In the genomic region with DNA sequence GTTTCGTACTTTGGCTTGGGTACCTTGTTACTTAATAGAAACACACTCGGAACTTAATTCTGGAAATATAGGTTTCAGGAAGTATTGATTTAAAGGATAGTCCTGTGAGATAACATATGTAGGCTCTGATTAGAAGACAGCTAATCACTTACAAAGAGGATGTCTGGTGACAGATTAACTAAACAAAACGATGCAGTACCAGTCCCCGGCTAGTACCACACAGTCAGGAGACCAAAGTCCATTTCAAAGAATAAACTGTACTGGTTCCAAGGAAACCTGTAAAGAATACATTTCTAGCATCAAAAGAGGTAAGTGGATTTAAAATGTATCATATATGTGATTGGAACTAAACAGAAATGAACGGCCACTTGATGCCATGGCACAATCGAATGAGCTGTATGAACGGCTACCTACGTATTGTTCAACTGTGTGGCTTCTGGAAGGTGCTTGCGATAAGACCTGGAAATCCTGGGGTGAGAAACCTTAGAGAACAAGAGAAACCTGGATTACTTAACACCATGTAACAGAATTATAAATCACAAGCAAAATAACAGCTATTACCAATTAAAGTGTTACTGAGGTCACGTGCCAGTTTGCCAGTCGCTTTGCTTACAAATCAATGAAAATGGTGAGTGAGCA, we compare ENCODE assay signal across 29 mouse cellular contexts. TPM values are rescaled to one million over a fixed set of nuclear protein-coding genes. Genes with fewer than 3 reads are reported as not detected.
DNase-seq lines count a peak whose midpoint lies in the region; ATAC-seq lines count a peak whose summit lies in the region.
"Had no signal": no experiment of that assay in that cellular context is flagged by ENCODE, and none has a peak within 500 bp of the region (broad histone marks: within the 10 kb centered on the region; RNA-seq: fewer than 3 reads in every experiment).

A gene (plus strand): TSS at position 220 of the 639 bp plus-strand sequence.

- DNase-seq in kidney, postnatal 36 days: peak; percentile 2 to 10
- DNase-seq in kidney, postnatal 10 days: no peak
- no peak for DNase-seq in large intestine, adult 2 months (ENCODE audit: low read depth, low spot score)
- DNase-seq in heart, embryonic 10.5 days (ENCODE audit: low spot score): no peak
- DNase-seq in hindbrain, embryonic 14.5 days (ENCODE audit: low spot score): no peak
- DNase-seq: adrenal gland, postnatal 10 days; cerebellum, adult 2 months; gastrocnemius, postnatal 10 days; kidney, postnatal 25 days; layer of hippocampus, adult 9-11 months; lung, postnatal 14 days; thymus, postnatal 14 days had no signal

- no peaks in the 10 kb centered on the region for H3K4me1 ChIP-seq in erythroblast, embryonic 14.5 days (ENCODE audit: control insufficient read depth)
- H3K4me1 ChIP-seq in liver, embryonic 16.5 days (ENCODE audit: control insufficient read depth, low read depth, low read length): no peaks in the 10 kb centered on the region
- no peaks in the 10 kb centered on the region for H3K4me1 ChIP-seq in heart, embryonic 10.5 days
- no peaks in the 10 kb centered on the region for H3K4me1 ChIP-seq in hindbrain, embryonic 14.5 days (replicated peaks; ENCODE audit: control insufficient read depth, insufficient read depth, low read length)
- H3K4me1 ChIP-seq: forebrain, embryonic 15.5 days had no signal

- no peak within 1 kb of the TSS for H3K9ac ChIP-seq in liver, embryonic 16.5 days (ENCODE audit: low read depth, low read length)
- H3K9ac ChIP-seq in hindbrain, embryonic 14.5 days: no peak within 1 kb of the TSS
- H3K9ac ChIP-seq: forebrain, embryonic 15.5 days had no signal

- H3K9me3 ChIP-seq in erythroblast, embryonic 14.5 days (ENCODE audit: control insufficient read depth, low read length): no peaks in the 10 kb centered on the region
- no peaks in the 10 kb centered on the region for H3K9me3 ChIP-seq in liver, embryonic 16.5 days (replicated peaks; ENCODE audit: control insufficient read depth, low read length)
- H3K9me3 ChIP-seq in heart, embryonic 10.5 days: no peaks in the 10 kb centered on the region
- no peaks in the 10 kb centered on the region for H3K9me3 ChIP-seq in hindbrain, embryonic 14.5 days (ENCODE audit: control insufficient read depth, low read length)
- H3K9me3 ChIP-seq: forebrain, embryonic 15.5 days had no signal

- H3K4me3 ChIP-seq in erythroblast, embryonic 14.5 days (replicated peaks): peak within 1 kb of the TSS; percentile 34
- H3K4me3 ChIP-seq in liver, embryonic 16.5 days (ENCODE audit: low read depth, low read length): peak within 1 kb of the TSS; percentile 33
- H3K4me3 ChIP-seq in heart, embryonic 10.5 days: no peak within 1 kb of the TSS
- H3K4me3 ChIP-seq in hindbrain, embryonic 14.5 days (replicated peaks; ENCODE audit: low read length): no peak within 1 kb of the TSS
- H3K4me3 ChIP-seq: forebrain, embryonic 15.5 days had no signal

- 67% methylated on average over 11 of the region's 11 CpGs for WGBS in large intestine, adult 2 months
- WGBS in liver, embryonic 16.5 days (ENCODE audit: insufficient replicate concordance): 68% methylated on average over 11 of the region's 11 CpGs
- WGBS in heart, embryonic 10.5 days: 84% methylated on average over 11 of the region's 11 CpGs
- WGBS in hindbrain, embryonic 14.5 days: 94% methylated on average over 11 of the region's 11 CpGs

- H3K27me3 ChIP-seq in erythroblast, embryonic 14.5 days (ENCODE audit: control insufficient read depth): no peaks in the 10 kb centered on the region
- H3K27me3 ChIP-seq in liver, embryonic 16.5 days (ENCODE audit: control insufficient read depth, insufficient read depth, low read depth, low read length): no peaks in the 10 kb centered on the region
- H3K27me3 ChIP-seq in heart, embryonic 10.5 days (ENCODE audit: insufficient read depth, poor library complexity, severe bottlenecking): no peaks in the 10 kb centered on the region
- H3K27me3 ChIP-seq in hindbrain, embryonic 14.5 days (ENCODE audit: control insufficient read depth, insufficient read depth, low read length): no peaks in the 10 kb centered on the region
- H3K27me3 ChIP-seq: forebrain, embryonic 15.5 days had no signal

- H3K27ac ChIP-seq in liver, embryonic 16.5 days (ENCODE audit: low read length): no peak within 1 kb of the TSS
- no peak within 1 kb of the TSS for H3K27ac ChIP-seq in heart, embryonic 10.5 days
- no peak within 1 kb of the TSS for H3K27ac ChIP-seq in hindbrain, embryonic 14.5 days
- H3K27ac ChIP-seq: forebrain, embryonic 15.5 days had no signal

- peak within 1 kb of the TSS; percentile 6 for H3K4me2 ChIP-seq in liver, embryonic 16.5 days (ENCODE audit: low read depth, low read length)
- no peak within 1 kb of the TSS for H3K4me2 ChIP-seq in hindbrain, embryonic 14.5 days (replicated peaks)
- H3K4me2 ChIP-seq: forebrain, embryonic 15.5 days; heart, embryonic 11.5 days; midbrain, embryonic 11.5 days had no signal

- no peaks in the 10 kb centered on the region for H3K36me3 ChIP-seq in erythroblast, embryonic 14.5 days (ENCODE audit: control insufficient read depth)
- H3K36me3 ChIP-seq in liver, embryonic 16.5 days (ENCODE audit: control insufficient read depth, insufficient read depth): no peaks in the 10 kb centered on the region
- no peaks in the 10 kb centered on the region for H3K36me3 ChIP-seq in heart, embryonic 10.5 days
- H3K36me3 ChIP-seq in hindbrain, embryonic 14.5 days (replicated peaks; ENCODE audit: control insufficient read depth, insufficient read depth): no peaks in the 10 kb centered on the region
- H3K36me3 ChIP-seq: forebrain, embryonic 15.5 days had no signal

- no peak for ATAC-seq in erythroblast, adult 5-6 weeks (replicated peaks; ENCODE audit: low FRiP score, poor library complexity, severe bottlenecking)
- ATAC-seq in liver, embryonic 16.5 days (ENCODE audit: low read depth): no peak
- no peak for ATAC-seq in hindbrain, embryonic 14.5 days (ENCODE audit: low FRiP score)
- ATAC-seq: forebrain, embryonic 15.5 days; hindbrain, embryonic 16.5 days had no signal

RNA-seq across cellular contexts. Expression of the gene that starts here (rescaled TPM):
- not detected in 2 replicates for polyA plus RNA-seq in erythroblast, embryonic 14.5 days (2012)
- not detected in 2 replicates for total RNA-seq in erythroblast, adult 5-6 weeks (2015; ENCODE audit: low replicate concordance)
- total RNA-seq in erythroblast, adult 5-6 weeks (2017; ENCODE audit: low replicate concordance): not detected in 2 replicates
- 11.7 and 64.5 TPM in 2 replicates for polyA plus RNA-seq in large intestine, adult 2 months (2012; rRNA removed)
- polyA plus RNA-seq in liver, embryonic 16.5 days (2015; fragmentation: Nextera tagmentation; extraction: Ambion mirVana): 3.0 and 3.9 TPM in 2 replicates
- polyA plus RNA-seq in heart, embryonic 10.5 days (2016; fragmentation: Nextera tagmentation; extraction: Ambion mirVana): 0.28 and 4.8 TPM in 2 replicates
- polyA plus RNA-seq in hindbrain, embryonic 14.5 days (2014; fragmentation: Nextera tagmentation; extraction: Ambion mirVana): not detected in 2 replicates
- total RNA-seq: gastrocnemius, postnatal 10 days; granulocyte monocyte progenitor cell, adult 5-6 weeks; hematopoietic stem cell, adult 5-6 weeks; left cerebral cortex, adult 18-20 months; left cerebral cortex, postnatal 36 days; megakaryocyte progenitor cell, adult 5-6 weeks; midbrain, postnatal 0 days had no signal
- polyA plus RNA-seq: cerebellum, adult 2 months; embryonic facial prominence, embryonic 14.5 days; forebrain, embryonic 15.5 days; heart, postnatal 0 days; hindbrain, embryonic 16.5 days; limb, embryonic 14.5 days; midbrain, embryonic 11.5 days; midbrain, postnatal 0 days; neural tube, embryonic 14.5 days had no signal

Comparison
In these comparisons a context has a peak if more than half of its experiments do, and no peak if none do; other contexts are left out.
1. DNase-seq: peak in kidney, postnatal 36 days (2 of 2); none in kidney, postnatal 10 days (single experiment), large intestine, adult 2 months (single experiment), heart, embryonic 10.5 days (single experiment) and hindbrain, embryonic 14.5 days (single experiment).
2. H3K4me3 ChIP-seq: peak in erythroblast, embryonic 14.5 days (single experiment) and liver, embryonic 16.5 days (single experiment); none in heart, embryonic 10.5 days (single experiment) and hindbrain, embryonic 14.5 days (single experiment).